ENCODE assay signal across 20 mouse cellular contexts in genomic region chr8:86825674-86826448, GRCm38 (mm10). TPM values are rescaled to one million over a fixed set of nuclear protein-coding genes. Genes with fewer than 3 reads are reported as not detected.
DNase-seq lines count a peak whose midpoint lies in the region; ATAC-seq lines count a peak whose summit lies in the region.
"Had no signal": no experiment of that assay in that cellular context is flagged by ENCODE, and none has a peak within 500 bp of the region (broad histone marks: within the 10 kb centered on the region; RNA-seq: fewer than 3 reads in every experiment).

No protein-coding gene starts in this region.

- H3K36me3 ChIP-seq in heart, embryonic 12.5 days, result no peaks in the 10 kb centered on the region
- H3K36me3 ChIP-seq in heart, embryonic 10.5 days, result no peaks in the 10 kb centered on the region
- no peaks in the 10 kb centered on the region for H3K36me3 ChIP-seq in liver, embryonic 11.5 days (ENCODE audit: control insufficient read depth, insufficient read depth, low read length)
- no peaks in the 10 kb centered on the region for H3K36me3 ChIP-seq in intestine, embryonic 16.5 days (ENCODE audit: control insufficient read depth, insufficient read depth, low read length)
- H3K36me3 ChIP-seq: embryonic facial prominence, embryonic 13.5 days; G1E; limb, embryonic 13.5 days; midbrain, embryonic 13.5 days; neural tube, embryonic 12.5 days had no signal

- H3K9ac ChIP-seq in heart, embryonic 12.5 days, result no peak overlapping the region
- H3K9ac ChIP-seq in liver, embryonic 11.5 days (ENCODE audit: low read depth, low read length), result no peak overlapping the region
- no peak overlapping the region for H3K9ac ChIP-seq in intestine, embryonic 16.5 days (ENCODE audit: low read depth, low read length)
- H3K9ac ChIP-seq: embryonic facial prominence, embryonic 13.5 days; hindbrain, embryonic 14.5 days; limb, embryonic 13.5 days; midbrain, embryonic 13.5 days; neural tube, embryonic 12.5 days had no signal

- peak; percentile 84 for ATAC-seq in heart, embryonic 12.5 days (ENCODE audit: insufficient number of reproducible peaks, low FRiP score)
- ATAC-seq in liver, embryonic 11.5 days (replicated peaks; ENCODE audit: low FRiP score), result peak; percentile 73; the same call in 1 of the 2 replicates
- peak; percentile 64 for ATAC-seq in megakaryocyte progenitor cell, adult 5-6 weeks (replicated peaks; ENCODE audit: poor library complexity)
- ATAC-seq in intestine, embryonic 16.5 days, result no peak
- ATAC-seq: forebrain, embryonic 16.5 days; midbrain, embryonic 13.5 days had no signal

- 76% methylated on average over 9 of the region's 9 CpGs for WGBS in heart, embryonic 12.5 days
- 78% methylated on average over 9 of the region's 9 CpGs for WGBS in heart, embryonic 10.5 days
- WGBS in liver, embryonic 11.5 days, result 77% methylated on average over 9 of the region's 9 CpGs
- WGBS in intestine, embryonic 16.5 days, result 78% methylated on average over 9 of the region's 9 CpGs

- peaks cover 4% of the 10 kb centered on the region for H3K4me1 ChIP-seq in heart, embryonic 12.5 days (replicated peaks)
- 0 out of 2 replicates have a peak, but pooled peaks cover 4% of the 10 kb centered on the region for H3K4me1 ChIP-seq in heart, embryonic 10.5 days
- H3K4me1 ChIP-seq in liver, embryonic 11.5 days (replicated peaks; ENCODE audit: control insufficient read depth, insufficient read depth, low read length), result peaks cover under 1% of the 10 kb centered on the region; the same call in 1 of the 2 replicates
- H3K4me1 ChIP-seq in intestine, embryonic 16.5 days (ENCODE audit: control insufficient read depth, insufficient read depth, low read length), result 0 out of 2 replicates have a peak, but pooled peaks cover 4% of the 10 kb centered on the region

- H3K4me2 ChIP-seq in heart, embryonic 12.5 days, result no peak overlapping the region
- no peak overlapping the region for H3K4me2 ChIP-seq in liver, embryonic 11.5 days
- H3K4me2 ChIP-seq in intestine, embryonic 16.5 days (ENCODE audit: low read depth, low read length), result no peak overlapping the region
- H3K4me2 ChIP-seq: embryonic facial prominence, embryonic 13.5 days; hindbrain, embryonic 14.5 days; limb, embryonic 13.5 days; midbrain, embryonic 13.5 days; neural tube, embryonic 12.5 days had no signal

- H3K9me3 ChIP-seq in heart, embryonic 12.5 days (replicated peaks), result no peaks in the 10 kb centered on the region
- H3K9me3 ChIP-seq in heart, embryonic 10.5 days, result no peaks in the 10 kb centered on the region
- H3K9me3 ChIP-seq in liver, embryonic 11.5 days (ENCODE audit: control insufficient read depth, low read length), result no peaks in the 10 kb centered on the region
- H3K9me3 ChIP-seq in intestine, embryonic 16.5 days (ENCODE audit: control insufficient read depth, low read length), result no peaks in the 10 kb centered on the region
- H3K9me3 ChIP-seq: embryonic facial prominence, embryonic 13.5 days; G1E; limb, embryonic 13.5 days; midbrain, embryonic 13.5 days; neural tube, embryonic 12.5 days had no signal

- H3K27me3 ChIP-seq in heart, embryonic 12.5 days (replicated peaks), result no peaks in the 10 kb centered on the region
- no peaks in the 10 kb centered on the region for H3K27me3 ChIP-seq in heart, embryonic 10.5 days (ENCODE audit: insufficient read depth, poor library complexity, severe bottlenecking)
- no peaks in the 10 kb centered on the region for H3K27me3 ChIP-seq in liver, embryonic 11.5 days (replicated peaks; ENCODE audit: control insufficient read depth, insufficient read depth, low read length)
- no peaks in the 10 kb centered on the region for H3K27me3 ChIP-seq in intestine, embryonic 16.5 days (replicated peaks; ENCODE audit: control insufficient read depth, insufficient read depth, low read length)
- H3K27me3 ChIP-seq: embryonic facial prominence, embryonic 13.5 days; limb, embryonic 13.5 days; midbrain, embryonic 13.5 days; neural tube, embryonic 12.5 days had no signal

- no peak overlapping the region for H3K4me3 ChIP-seq in heart, embryonic 12.5 days
- H3K4me3 ChIP-seq in heart, embryonic 10.5 days, result no peak overlapping the region
- H3K4me3 ChIP-seq in liver, embryonic 11.5 days (ENCODE audit: low read depth, low read length), result no peak overlapping the region
- no peak overlapping the region for H3K4me3 ChIP-seq in intestine, embryonic 16.5 days (ENCODE audit: low read length)
- H3K4me3 ChIP-seq: embryonic facial prominence, embryonic 13.5 days; limb, embryonic 13.5 days; midbrain, embryonic 13.5 days; neural tube, embryonic 12.5 days had no signal

- DNase-seq in heart, embryonic 10.5 days (ENCODE audit: low spot score), result no peak
- DNase-seq in MN1 (ENCODE audit: low spot score), result peak; percentile 81
- no peak for DNase-seq in liver, embryonic 11.5 days (ENCODE audit: low spot score)
- no peak for DNase-seq in testis, postnatal 14 days (ENCODE audit: low spot score)
- DNase-seq: adrenal gland, postnatal 36 days; cerebellum, postnatal 25 days; gastrocnemius, postnatal 10 days; kidney, adult 18-20 months; kidney, postnatal 4 days; thymus, postnatal 14 days had no signal

- H3K27ac ChIP-seq in heart, embryonic 12.5 days (ENCODE audit: poor library complexity, severe bottlenecking), result no peak overlapping the region; the same call in 1 of the 2 replicates
- no peak overlapping the region for H3K27ac ChIP-seq in heart, embryonic 10.5 days
- H3K27ac ChIP-seq in liver, embryonic 11.5 days (ENCODE audit: low read depth, low read length), result no peak overlapping the region
- H3K27ac ChIP-seq in intestine, embryonic 16.5 days (ENCODE audit: low read length), result no peak overlapping the region
- H3K27ac ChIP-seq: embryonic facial prominence, embryonic 13.5 days; hindbrain, embryonic 14.5 days; limb, embryonic 13.5 days; midbrain, embryonic 13.5 days; neural tube, embryonic 12.5 days had no signal

RNA-seq across cellular contexts. Expression of gene N4bp1, which starts 59.2 kb away (rescaled TPM):
- polyA plus RNA-seq in heart, embryonic 12.5 days (2016; fragmentation: Nextera tagmentation; extraction: Ambion mirVana), result 8.5 and 9.7 TPM in 2 replicates
- polyA plus RNA-seq in heart, embryonic 10.5 days (2016; fragmentation: Nextera tagmentation; extraction: Ambion mirVana), result 6.6 and 9.9 TPM in 2 replicates
- polyA plus RNA-seq in liver, embryonic 11.5 days (2014; fragmentation: Nextera tagmentation; extraction: Ambion mirVana), result 6.6 and 7.8 TPM in 2 replicates
- 21.9 and 24.0 TPM in 2 replicates for total RNA-seq in megakaryocyte progenitor cell, adult 5-6 weeks (2015)
- total RNA-seq in megakaryocyte progenitor cell, adult 5-6 weeks (2017), result 15.8 and 19.6 TPM in 2 replicates
- 4.9 and 5.8 TPM in 2 replicates for polyA plus RNA-seq in intestine, embryonic 16.5 days (2015; fragmentation: Nextera tagmentation; extraction: Ambion mirVana)
